Mouse (Mus musculus) C2C12 (cell line): ENCODE data around the gene Acoxl.

Experiments used
- CEBPB ChIP-seq: IDR thresholded peaks from one replicate; pipeline ENCODE4 v1.6.1; 2011; ENCODE audit warnings: low read depth, mild to moderate bottlenecking, control low read depth, moderate library complexity
- CTCF ChIP-seq: IDR thresholded peaks from one replicate; pipeline ENCODE4 v1.5.1; 2011; ENCODE audit not compliant: control insufficient read depth, insufficient read depth, insufficient read length
- FOSL1 ChIP-seq: IDR thresholded peaks from one replicate; pipeline ENCODE4 v1.8.0; 2011; ENCODE audit warnings: mild to moderate bottlenecking, low read length; ENCODE audit not compliant: poor library complexity, insufficient read depth, severe bottlenecking
- MAX ChIP-seq: IDR thresholded peaks from one replicate; pipeline ENCODE4 v1.6.1; 2011; ENCODE audit warnings: mild to moderate bottlenecking, control low read depth
- MYOD1 ChIP-seq: IDR thresholded peaks from one replicate; pipeline ENCODE4 v1.6.1; 2011; ENCODE audit warnings: low read depth; ENCODE audit not compliant: control insufficient read depth, insufficient read length
- MYOG ChIP-seq: IDR thresholded peaks from one replicate; pipeline ENCODE4 v1.6.1; 2011; ENCODE audit not compliant: control insufficient read depth, insufficient read length; ENCODE audit errors: extremely low read depth
- USF1 ChIP-seq: IDR thresholded peaks from one replicate; pipeline ENCODE4 v1.6.1; 2011; ENCODE audit warnings: low read depth, mild to moderate bottlenecking, control low read depth, moderate library complexity

GRCm38 (mm10) chr2:128136769-128137433 is 298.2 kb downstream of the Acoxl start:
- TF ChIP-seq USF1 = no peak
- no peak for TF ChIP-seq MYOG
- TF ChIP-seq MYOD1 = no peak
- no peak for TF ChIP-seq CTCF
- no peak for TF ChIP-seq CEBPB
- TF ChIP-seq MAX = no peak
- no peak for TF ChIP-seq FOSL1
